Mouse (Mus musculus) midbrain, embryonic 10.5 days (tissue): Measurements from ENCODE around the gene Ctnnd1. TPM values are rescaled to one million over a fixed set of nuclear protein-coding genes. Genes with fewer than 3 reads are reported as not detected.
A peak's percentile ranks its signal among the peaks of the same experiment; 100 is the strongest.

Source experiments
- DNase-seq: peaks from one replicate; pipeline ENCODE4 v3.0.0-alpha.2; 2017; ENCODE audit warnings: low spot score
- H3K27ac ChIP-seq: fragments of 300-500 bp; sonication (generic); replicated peaks from 2 replicates; pipeline ENCODE4 v1.5.1; 2016; ENCODE audit warnings: mild to moderate bottlenecking
- H3K27me3 ChIP-seq: fragments of 300-500 bp; sonication (generic); 2 replicates; pipeline ENCODE4 v1.6.1; 2016; ENCODE audit warnings: low read depth, mild to moderate bottlenecking; ENCODE audit not compliant: poor library complexity, severe bottlenecking
- H3K36me3 ChIP-seq: fragments of 300-500 bp; sonication (generic); 2 replicates; pipeline ENCODE4 v1.6.1; 2016; ENCODE audit warnings: mild to moderate bottlenecking, moderate library complexity
- H3K4me1 ChIP-seq: fragments of 300-500 bp; sonication (generic); 2 replicates; pipeline ENCODE4 v1.6.1; 2016
- H3K4me3 ChIP-seq: fragments of 300-500 bp; sonication (generic); 2 replicates; pipeline ENCODE4 v1.5.1; 2016; ENCODE audit warnings: mild to moderate bottlenecking, moderate library complexity
- H3K9me3 ChIP-seq: fragments of 300-500 bp; sonication (generic); replicated peaks from 2 replicates; pipeline ENCODE4 v1.6.1; 2016; ENCODE audit warnings: mild to moderate bottlenecking
- WGBS: fragments of 180-500 bp; shearing (Covaris S2); methylation state at CpG from one replicate; pipeline ENCODE4 v1.1.7; 2016; 5-methylcytosine and 5-hydroxymethylcytosine counted together
- polyA plus RNA-seq: library from polyadenylated mRNA; unstranded; fragments of >200 nt; fragmentation: Nextera tagmentation; extraction: Ambion mirVana; gene quantifications from 2 replicates; pipeline ENCODE4 v1.2.1, GENCODE M21; 2016

Gene Ctnnd1
- polyA plus RNA-seq, 1 experiment from 2014 or later: 37.5 TPM

GRCm38 (mm10) chr2:84669828-84670568 is 19.4 kb upstream of the Ctnnd1 start:
- Histone ChIP-seq H3K4me1 (peaks cover 19% of the 10 kb centered on the region), H3K36me3 (peaks cover 56% of the 10 kb centered on the region), H3K9me3 (no peaks in the 10 kb centered on the region), H3K27me3 (no peaks in the 10 kb centered on the region), H3K4me3 (peak overlapping the region; percentile 88), H3K27ac (peak overlapping the region; percentile 99)
- WGBS: 3% methylated on average over 39 of the region's 39 CpGs
- no peak for DNase-seq

- 65% methylated on average over 12 of the region's 12 CpGs for WGBS
- Histone ChIP-seq H3K4me3 (no peak overlapping the region), H3K4me1 (peaks cover 17% of the 10 kb centered on the region), H3K36me3 (peaks cover 28% of the 10 kb centered on the region), H3K27ac (no peak overlapping the region), H3K9me3 (no peaks in the 10 kb centered on the region), H3K27me3 (no peaks in the 10 kb centered on the region)
- DNase-seq: no peak
These were observed 15.5 kb upstream of the Ctnnd1 start for GRCm38 (mm10) chr2:84666081-84666480.

- H3K36me3 ChIP-seq: peaks cover 12% of the 10 kb centered on the region
- no peaks in the 10 kb centered on the region for H3K27me3 ChIP-seq
- H3K27ac ChIP-seq: no peak overlapping the region
- no peaks in the 10 kb centered on the region for H3K9me3 ChIP-seq
- DNase-seq: peak; percentile 36
- H3K4me3 ChIP-seq: no peak overlapping the region
- no peaks in the 10 kb centered on the region for H3K4me1 ChIP-seq
- WGBS: 37% methylated on average over 2 of the region's 2 CpGs
These were observed 12.3 kb upstream of the Ctnnd1 start for GRCm38 (mm10) chr2:84662866-84663265.

- H3K4me3 ChIP-seq: no peak overlapping the region
- no peaks in the 10 kb centered on the region for H3K36me3 ChIP-seq
- H3K4me1 ChIP-seq: no peaks in the 10 kb centered on the region
- no peak overlapping the region for H3K27ac ChIP-seq
- no peak for DNase-seq
- 73% methylated on average over 3 of the region's 3 CpGs for WGBS
- H3K27me3 ChIP-seq: no peaks in the 10 kb centered on the region
- no peaks in the 10 kb centered on the region for H3K9me3 ChIP-seq
These were observed 9.7 kb upstream of the Ctnnd1 start for GRCm38 (mm10) chr2:84660253-84660652.

GRCm38 (mm10) chr2:84658806-84659205 is 8.2 kb upstream of the Ctnnd1 start, which contains the start of gene Btbd18:
TSS of gene Btbd18 (plus strand) at chr2:84659079.
- Histone ChIP-seq H3K4me1 (no peaks in the 10 kb centered on the region), H3K27ac (no peak within 1 kb of the TSS), H3K9me3 (no peaks in the 10 kb centered on the region), H3K36me3 (no peaks in the 10 kb centered on the region), H3K27me3 (no peaks in the 10 kb centered on the region), H3K4me3 (no peak within 1 kb of the TSS)
- 92% methylated on average over 32 of the region's 32 CpGs for WGBS
- no peak for DNase-seq

GRCm38 (mm10) chr2:84655864-84656263 is 5.3 kb upstream of the Ctnnd1 start:
- H3K27me3 ChIP-seq: no peaks in the 10 kb centered on the region
- no peaks in the 10 kb centered on the region for H3K36me3 ChIP-seq
- 74% methylated on average over 1 of the region's 1 CpGs for WGBS
- no peak for DNase-seq
- H3K9me3 ChIP-seq: no peaks in the 10 kb centered on the region
- H3K27ac ChIP-seq: no peak overlapping the region
- H3K4me1 ChIP-seq: no peaks in the 10 kb centered on the region
- no peak overlapping the region for H3K4me3 ChIP-seq

- no peaks in the 10 kb centered on the region for H3K36me3 ChIP-seq
- H3K4me1 ChIP-seq: peaks cover 13% of the 10 kb centered on the region
- H3K9me3 ChIP-seq: no peaks in the 10 kb centered on the region
- DNase-seq: no peak
- H3K4me3 ChIP-seq: no peak overlapping the region
- H3K27me3 ChIP-seq: no peaks in the 10 kb centered on the region
- H3K27ac ChIP-seq: no peak overlapping the region
These were observed 2.8 kb upstream of the Ctnnd1 start for GRCm38 (mm10) chr2:84653354-84653753.

GRCm38 (mm10) chr2:84649674-84650073 is 891 bp downstream of the Ctnnd1 start:
- WGBS: under 1% methylated on average over 10 of the region's 10 CpGs
- peak; percentile 36 for DNase-seq

GRCm38 (mm10) chr2:84648369-84648768 is 2.2 kb downstream of the Ctnnd1 start:
- DNase-seq: no peak
- H3K36me3 ChIP-seq: peaks cover 12% of the 10 kb centered on the region
- peaks cover 19% of the 10 kb centered on the region for H3K4me1 ChIP-seq
- 45% methylated on average over 6 of the region's 6 CpGs for WGBS
- peak overlapping the region; percentile 77 for H3K4me3 ChIP-seq
- no peaks in the 10 kb centered on the region for H3K9me3 ChIP-seq
- H3K27me3 ChIP-seq: no peaks in the 10 kb centered on the region
- H3K27ac ChIP-seq: peak overlapping the region; percentile 10; the same call in 1 of the 2 replicates

More at GRCm38 (mm10) chr2:84649674-84650073, 891 bp downstream of the Ctnnd1 start:
- Histone ChIP-seq H3K4me1 (peaks cover 19% of the 10 kb centered on the region), H3K9me3 (no peaks in the 10 kb centered on the region), H3K36me3 (peaks cover 12% of the 10 kb centered on the region), H3K4me3 (peak overlapping the region; percentile 77), H3K27ac (peak overlapping the region; percentile 95), H3K27me3 (no peaks in the 10 kb centered on the region)

- WGBS: 95% methylated on average over 6 of the region's 6 CpGs
- no peak overlapping the region for H3K4me3 ChIP-seq
These were observed 3.5 kb downstream of the Ctnnd1 start for GRCm38 (mm10) chr2:84647051-84647568.

GRCm38 (mm10) chr2:84646138-84646537 is 4.4 kb downstream of the Ctnnd1 start:
- Histone ChIP-seq H3K27me3 (no peaks in the 10 kb centered on the region), H3K36me3 (peaks cover 20% of the 10 kb centered on the region), H3K4me1 (peaks cover 19% of the 10 kb centered on the region), H3K27ac (no peak overlapping the region), H3K4me3 (no peak overlapping the region), H3K9me3 (no peaks in the 10 kb centered on the region)
- 87% methylated on average over 1 of the region's 1 CpGs for WGBS
- DNase-seq: no peak

More at GRCm38 (mm10) chr2:84647051-84647568, 3.5 kb downstream of the Ctnnd1 start:
- H3K4me1 ChIP-seq: peaks cover 19% of the 10 kb centered on the region
- no peaks in the 10 kb centered on the region for H3K27me3 ChIP-seq
- H3K27ac ChIP-seq: no peak overlapping the region
- DNase-seq: no peak
- no peaks in the 10 kb centered on the region for H3K9me3 ChIP-seq
- H3K36me3 ChIP-seq: peaks cover 16% of the 10 kb centered on the region

GRCm38 (mm10) chr2:84640833-84641232 is 9.7 kb downstream of the Ctnnd1 start:
- Histone ChIP-seq H3K4me3 (no peak overlapping the region), H3K9me3 (no peaks in the 10 kb centered on the region), H3K27ac (no peak overlapping the region), H3K36me3 (peaks cover 13% of the 10 kb centered on the region), H3K27me3 (no peaks in the 10 kb centered on the region), H3K4me1 (peaks cover 35% of the 10 kb centered on the region)
- DNase-seq: no peak

GRCm38 (mm10) chr2:84638428-84639220 is 11.9 kb downstream of the Ctnnd1 start:
- H3K4me1 ChIP-seq: peaks cover 57% of the 10 kb centered on the region
- H3K9me3 ChIP-seq: no peaks in the 10 kb centered on the region
- no peak overlapping the region for H3K4me3 ChIP-seq
- 76% methylated on average over 5 of the region's 5 CpGs for WGBS
- DNase-seq: no peak
- peaks cover 13% of the 10 kb centered on the region for H3K36me3 ChIP-seq
- H3K27me3 ChIP-seq: no peaks in the 10 kb centered on the region
- peak overlapping the region; percentile 83 for H3K27ac ChIP-seq
